Mouse (Mus musculus): ENCODE results near the gene Caprin1. TPM values are rescaled to one million over a fixed set of nuclear protein-coding genes. Genes with fewer than 3 reads are reported as not detected.

Caprin1 gene
- polyA plus RNA-seq, 1 experiment from 2014 or later: 91.4 TPM

- no peak for ATAC-seq
- peaks cover 45% of the 10 kb centered on the region for H3K36me3 ChIP-seq (ENCODE audit: control insufficient read depth, insufficient read depth)
- no peak overlapping the region for H3K9ac ChIP-seq (ENCODE audit: low read depth, low read length)
- no peaks in the 10 kb centered on the region for H3K4me1 ChIP-seq (replicated peaks; ENCODE audit: control insufficient read depth, insufficient read depth, low read length)
- no peak overlapping the region for H3K4me3 ChIP-seq (ENCODE audit: low read depth, low read length)
- no peaks in the 10 kb centered on the region for H3K27me3 ChIP-seq (replicated peaks; ENCODE audit: control insufficient read depth, insufficient read depth, low read length)
- no peak overlapping the region for H3K27ac ChIP-seq (ENCODE audit: low read depth, low read length)
- WGBS: 82% methylated on average over 5 of the region's 5 CpGs
- H3K4me2 ChIP-seq (replicated peaks; ENCODE audit: low read depth): no peak overlapping the region
- no peak for TF ChIP-seq CTCF (IDR thresholded peaks at IDR 0.05; ENCODE audit: low read depth)
- no peaks in the 10 kb centered on the region for H3K9me3 ChIP-seq (ENCODE audit: control insufficient read depth)
These were observed 52.0 kb downstream of the Caprin1 start for GRCm38 (mm10) chr2:103745481-103745880.

GRCm38 (mm10) chr2:103743988-103744387 lies 53.5 kb downstream of the Caprin1 start:
- peaks cover 53% of the 10 kb centered on the region for H3K36me3 ChIP-seq (ENCODE audit: control insufficient read depth, insufficient read depth)
- no peak overlapping the region for H3K4me3 ChIP-seq (ENCODE audit: low read depth, low read length)
- H3K9me3 ChIP-seq (ENCODE audit: control insufficient read depth): no peaks in the 10 kb centered on the region
- H3K27me3 ChIP-seq (replicated peaks; ENCODE audit: control insufficient read depth, insufficient read depth, low read length): no peaks in the 10 kb centered on the region
- ATAC-seq: no peak
- no peak overlapping the region for H3K4me2 ChIP-seq (replicated peaks; ENCODE audit: low read depth)
- TF ChIP-seq CTCF (IDR thresholded peaks at IDR 0.05; ENCODE audit: low read depth): peak; percentile 88
- H3K9ac ChIP-seq (ENCODE audit: low read depth, low read length): no peak overlapping the region
- no peaks in the 10 kb centered on the region for H3K4me1 ChIP-seq (replicated peaks; ENCODE audit: control insufficient read depth, insufficient read depth, low read length)
- H3K27ac ChIP-seq (ENCODE audit: low read depth, low read length): no peak overlapping the region
- WGBS: 84% methylated on average over 7 of the region's 7 CpGs

GRCm38 (mm10) chr2:103743536-103743935 lies 53.9 kb downstream of the Caprin1 start:
- WGBS: 95% methylated on average over 2 of the region's 2 CpGs
- Histone ChIP-seq H3K4me1 (replicated peaks; ENCODE audit: control insufficient read depth, insufficient read depth, low read length) (no peaks in the 10 kb centered on the region), H3K36me3 (ENCODE audit: control insufficient read depth, insufficient read depth) (peaks cover 57% of the 10 kb centered on the region), H3K9me3 (ENCODE audit: control insufficient read depth) (no peaks in the 10 kb centered on the region), H3K9ac (ENCODE audit: low read depth, low read length) (no peak overlapping the region), H3K4me3 (ENCODE audit: low read depth, low read length) (no peak overlapping the region), H3K27me3 (replicated peaks; ENCODE audit: control insufficient read depth, insufficient read depth, low read length) (no peaks in the 10 kb centered on the region), H3K27ac (ENCODE audit: low read depth, low read length) (no peak overlapping the region), H3K4me2 (replicated peaks; ENCODE audit: low read depth) (no peak overlapping the region)
- no peak for TF ChIP-seq CTCF (IDR thresholded peaks at IDR 0.05; ENCODE audit: low read depth)
- ATAC-seq: no peak

GRCm38 (mm10) chr2:103742821-103743220 lies 54.6 kb downstream of the Caprin1 start:
- Histone ChIP-seq H3K4me1 (replicated peaks; ENCODE audit: control insufficient read depth, insufficient read depth, low read length) (no peaks in the 10 kb centered on the region), H3K36me3 (ENCODE audit: control insufficient read depth, insufficient read depth) (peaks cover 54% of the 10 kb centered on the region), H3K27me3 (replicated peaks; ENCODE audit: control insufficient read depth, insufficient read depth, low read length) (no peaks in the 10 kb centered on the region), H3K9me3 (ENCODE audit: control insufficient read depth) (no peaks in the 10 kb centered on the region), H3K9ac (ENCODE audit: low read depth, low read length) (no peak overlapping the region), H3K4me3 (ENCODE audit: low read depth, low read length) (no peak overlapping the region), H3K27ac (ENCODE audit: low read depth, low read length) (no peak overlapping the region), H3K4me2 (replicated peaks; ENCODE audit: low read depth) (no peak overlapping the region)
- no peak for TF ChIP-seq CTCF (IDR thresholded peaks at IDR 0.05; ENCODE audit: low read depth)
- ATAC-seq: no peak
- 95% methylated on average over 6 of the region's 6 CpGs for WGBS

GRCm38 (mm10) chr2:103731423-103731822 lies 66.0 kb downstream of the Caprin1 start:
- Histone ChIP-seq H3K4me2 (replicated peaks; ENCODE audit: low read depth) (no peak overlapping the region), H3K36me3 (ENCODE audit: control insufficient read depth, insufficient read depth) (peaks cover 74% of the 10 kb centered on the region), H3K27ac (ENCODE audit: low read depth, low read length) (no peak overlapping the region), H3K9me3 (ENCODE audit: control insufficient read depth) (no peaks in the 10 kb centered on the region), H3K4me3 (ENCODE audit: low read depth, low read length) (no peak overlapping the region), H3K9ac (ENCODE audit: low read depth, low read length) (no peak overlapping the region), H3K4me1 (replicated peaks; ENCODE audit: control insufficient read depth, insufficient read depth, low read length) (no peaks in the 10 kb centered on the region), H3K27me3 (replicated peaks; ENCODE audit: control insufficient read depth, insufficient read depth, low read length) (no peaks in the 10 kb centered on the region)
- no peak for TF ChIP-seq CTCF (IDR thresholded peaks at IDR 0.05; ENCODE audit: low read depth)
- ATAC-seq: no peak
- WGBS: 92% methylated on average over 6 of the region's 6 CpGs

GRCm38 (mm10) chr2:103730999-103731398 lies 66.5 kb downstream of the Caprin1 start:
- H3K27me3 ChIP-seq (replicated peaks; ENCODE audit: control insufficient read depth, insufficient read depth, low read length): no peaks in the 10 kb centered on the region
- 0 out of 2 replicates have a peak, but pooled peaks have one; percentile 26 for TF ChIP-seq CTCF (IDR thresholded peaks at IDR 0.05; ENCODE audit: low read depth)
- H3K4me1 ChIP-seq (replicated peaks; ENCODE audit: control insufficient read depth, insufficient read depth, low read length): no peaks in the 10 kb centered on the region
- H3K9me3 ChIP-seq (ENCODE audit: control insufficient read depth): no peaks in the 10 kb centered on the region
- no peak overlapping the region for H3K27ac ChIP-seq (ENCODE audit: low read depth, low read length)
- no peak overlapping the region for H3K9ac ChIP-seq (ENCODE audit: low read depth, low read length)
- peaks cover 79% of the 10 kb centered on the region for H3K36me3 ChIP-seq (ENCODE audit: control insufficient read depth, insufficient read depth)
- no peak for ATAC-seq
- H3K4me3 ChIP-seq (ENCODE audit: low read depth, low read length): no peak overlapping the region
- H3K4me2 ChIP-seq (replicated peaks; ENCODE audit: low read depth): no peak overlapping the region
- WGBS: 86% methylated on average over 8 of the region's 8 CpGs

GRCm38 (mm10) chr2:103728027-103728540 lies 69.4 kb downstream of the Caprin1 start:
- Histone ChIP-seq H3K36me3 (ENCODE audit: control insufficient read depth, insufficient read depth) (peaks cover 88% of the 10 kb centered on the region), H3K4me3 (ENCODE audit: low read depth, low read length) (no peak overlapping the region), H3K9ac (ENCODE audit: low read depth, low read length) (no peak overlapping the region), H3K27ac (ENCODE audit: low read depth, low read length) (no peak overlapping the region), H3K4me2 (replicated peaks; ENCODE audit: low read depth) (no peak overlapping the region), H3K27me3 (replicated peaks; ENCODE audit: control insufficient read depth, insufficient read depth, low read length) (no peaks in the 10 kb centered on the region), H3K9me3 (ENCODE audit: control insufficient read depth) (no peaks in the 10 kb centered on the region), H3K4me1 (replicated peaks; ENCODE audit: control insufficient read depth, insufficient read depth, low read length) (no peaks in the 10 kb centered on the region)
- no peak for TF ChIP-seq CTCF (IDR thresholded peaks at IDR 0.05; ENCODE audit: low read depth)
- 70% methylated on average over 12 of the region's 12 CpGs for WGBS
- ATAC-seq: no peak

All from intestine, postnatal 0 days (tissue).